10 mouse cellular contexts compared by ENCODE assay signal in genomic region chr13:71006117-71006516, GRCm38 (mm10).
DNase-seq lines count a peak whose midpoint lies in the region; ATAC-seq lines count a peak whose summit lies in the region.
"Had no signal": no experiment of that assay in that cellular context is flagged by ENCODE, and none has a peak within 500 bp of the region (broad histone marks: within the 10 kb centered on the region; RNA-seq: fewer than 3 reads in every experiment).

No protein-coding gene starts in this region.

- H3K4me1 ChIP-seq in kidney, embryonic 15.5 days = no peaks in the 10 kb centered on the region
- no peaks in the 10 kb centered on the region for H3K4me1 ChIP-seq in limb, embryonic 11.5 days (ENCODE audit: control insufficient read depth, insufficient read depth, low read length)
- H3K4me1 ChIP-seq: embryonic facial prominence, embryonic 12.5 days; megakaryocyte, embryonic 14.5 days had no signal

- peak; percentile 40 for DNase-seq in kidney, adult 18-20 months
- peak; percentile 22 for DNase-seq in WW6 (ENCODE audit: low read depth, low spot score)
- DNase-seq in embryo, embryonic 11.5 days (ENCODE audit: low read depth, low spot score) = peak; percentile 57
- peak; percentile 24 for DNase-seq in induced T-regulatory cell, adult 2 months (ENCODE audit: low read depth)
- peak; percentile 62 for DNase-seq in limb, embryonic 11.5 days (ENCODE audit: low spot score)
- DNase-seq in right cerebral cortex, adult 2 months (ENCODE audit: low spot score in 2 of 2) = peak; percentile 64 to 68
- DNase-seq in urinary bladder, postnatal 10 days (ENCODE audit: low spot score) = no peak

- H3K27me3 ChIP-seq in kidney, embryonic 15.5 days = no peaks in the 10 kb centered on the region; the same call in 1 of the 2 replicates
- H3K27me3 ChIP-seq in limb, embryonic 11.5 days (ENCODE audit: control insufficient read depth, insufficient read depth, low read length) = no peaks in the 10 kb centered on the region
- H3K27me3 ChIP-seq: megakaryocyte, embryonic 14.5 days had no signal

- H3K36me3 ChIP-seq in kidney, embryonic 15.5 days = no peaks in the 10 kb centered on the region
- H3K36me3 ChIP-seq in limb, embryonic 11.5 days (ENCODE audit: control insufficient read depth, insufficient read depth, low read length) = no peaks in the 10 kb centered on the region
- H3K36me3 ChIP-seq: embryonic facial prominence, embryonic 12.5 days had no signal

- H3K9me3 ChIP-seq in kidney, embryonic 15.5 days (replicated peaks) = no peaks in the 10 kb centered on the region
- H3K9me3 ChIP-seq in limb, embryonic 11.5 days (ENCODE audit: control insufficient read depth, low read length) = no peaks in the 10 kb centered on the region
- H3K9me3 ChIP-seq: embryonic facial prominence, embryonic 12.5 days; megakaryocyte, embryonic 14.5 days had no signal

- H3K27ac ChIP-seq in kidney, embryonic 15.5 days = no peak overlapping the region
- H3K27ac ChIP-seq in limb, embryonic 11.5 days (replicated peaks; ENCODE audit: low read depth, low read length) = no peak overlapping the region
- H3K27ac ChIP-seq: embryonic facial prominence, embryonic 12.5 days had no signal

- no peak for ATAC-seq in kidney, embryonic 15.5 days (replicated peaks; ENCODE audit: low FRiP score)
- no peak for ATAC-seq in limb, embryonic 11.5 days (ENCODE audit: insufficient number of reproducible peaks, low FRiP score, low TSS enrichment, low read depth)

- 24% methylated on average over 1 of the region's 1 CpGs for WGBS in kidney, embryonic 15.5 days
- WGBS in limb, embryonic 11.5 days = 36% methylated on average over 1 of the region's 1 CpGs

- H3K9ac ChIP-seq in kidney, embryonic 15.5 days = no peak overlapping the region
- no peak overlapping the region for H3K9ac ChIP-seq in limb, embryonic 11.5 days (ENCODE audit: low read length)
- H3K9ac ChIP-seq: embryonic facial prominence, embryonic 12.5 days had no signal

- H3K4me3 ChIP-seq in kidney, embryonic 15.5 days (replicated peaks) = no peak overlapping the region
- H3K4me3 ChIP-seq in limb, embryonic 11.5 days (ENCODE audit: low read depth, low read length) = no peak overlapping the region
- H3K4me3 ChIP-seq: embryonic facial prominence, embryonic 12.5 days; megakaryocyte, embryonic 14.5 days had no signal

- H3K4me2 ChIP-seq in kidney, embryonic 15.5 days = no peak overlapping the region
- H3K4me2 ChIP-seq in limb, embryonic 11.5 days (ENCODE audit: low read depth, severe bottlenecking) = no peak overlapping the region
- H3K4me2 ChIP-seq: embryonic facial prominence, embryonic 12.5 days had no signal
